Mouse (Mus musculus): Measurements from ENCODE around the gene Tmppe.

Tmppe gene

DNA sequence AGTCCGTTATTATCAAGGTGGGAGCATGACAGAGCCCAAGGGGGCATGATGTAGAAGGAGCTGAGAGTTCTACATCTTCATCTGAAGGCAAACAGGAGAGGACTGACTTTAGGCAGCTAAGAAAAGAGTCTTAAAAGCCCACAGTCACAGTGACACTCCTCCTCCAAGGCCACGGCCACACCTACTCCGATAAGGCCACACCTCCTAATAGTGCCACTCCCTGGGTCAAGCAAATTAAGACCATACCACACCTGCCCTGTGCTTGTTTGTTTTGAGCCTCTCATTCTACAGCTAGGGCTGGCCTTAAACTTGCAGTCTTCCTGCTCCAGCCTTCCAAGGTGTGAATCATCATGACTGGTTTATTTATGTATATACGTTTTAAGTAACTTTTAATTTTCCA, 5.6 kb upstream of the Tmppe start:
- DNase-seq: no peak

DNA sequence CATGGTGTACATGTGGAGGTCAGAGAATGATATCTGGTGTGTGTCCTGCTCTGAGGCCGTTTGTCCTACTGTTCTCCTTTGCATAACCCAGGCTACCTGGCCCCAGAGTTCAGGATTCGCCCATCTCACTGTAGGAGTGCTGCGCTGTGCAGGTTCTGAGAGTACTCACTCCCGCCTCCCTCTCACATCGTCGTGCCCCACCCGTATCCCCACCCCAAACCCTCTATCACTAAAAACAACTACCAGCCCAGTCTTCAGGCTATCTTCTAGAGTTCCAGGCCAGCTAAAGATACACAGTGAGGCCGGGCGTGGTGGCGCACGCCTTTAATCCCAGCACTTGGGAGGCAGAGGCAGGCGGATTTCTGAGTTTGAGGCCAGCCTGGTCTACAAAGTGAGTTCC, 1.2 kb upstream of the Tmppe start:
- no peak for DNase-seq

DNA sequence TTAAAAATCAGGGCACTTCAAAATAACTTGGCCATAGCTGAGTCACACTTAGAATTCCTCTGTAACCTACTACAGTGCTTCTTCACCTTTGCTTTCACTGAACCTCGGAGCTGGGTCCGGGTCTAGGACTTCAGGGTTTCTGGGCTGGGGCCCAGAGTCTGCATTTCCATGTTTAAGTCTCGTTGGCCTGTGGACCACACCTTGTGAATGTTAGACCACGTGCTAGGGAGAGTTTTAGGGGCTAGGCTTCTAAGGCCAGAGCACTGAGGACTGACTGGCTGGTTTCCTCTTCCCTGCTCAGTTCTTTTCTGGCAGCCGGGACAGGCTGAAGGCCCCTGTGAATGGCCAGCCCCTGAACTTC, 337 bp upstream of the Tmppe start:
- DNase-seq: no peak

DNA sequence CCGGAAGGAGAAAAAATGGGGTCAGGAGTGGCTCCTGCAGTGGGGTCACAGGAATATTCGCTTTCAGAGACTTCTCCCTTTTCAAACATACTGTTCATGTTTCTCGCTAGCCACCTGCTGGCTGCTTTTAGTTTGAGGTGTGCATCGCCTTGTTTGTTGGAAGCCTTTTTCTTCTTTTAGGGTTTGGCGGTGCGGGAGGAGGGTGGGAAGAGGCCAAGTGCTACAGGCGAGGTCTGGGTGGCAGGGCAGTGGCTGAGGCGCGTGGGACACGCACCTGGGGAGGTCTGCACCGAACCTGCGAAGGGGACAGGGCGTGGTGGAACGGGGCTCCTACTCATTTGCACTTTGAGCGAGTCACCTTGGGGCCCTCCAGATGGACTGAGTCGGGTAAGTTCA, 778 bp downstream of the Tmppe start:
- DNase-seq: peak; percentile 38 to 41

DNA sequence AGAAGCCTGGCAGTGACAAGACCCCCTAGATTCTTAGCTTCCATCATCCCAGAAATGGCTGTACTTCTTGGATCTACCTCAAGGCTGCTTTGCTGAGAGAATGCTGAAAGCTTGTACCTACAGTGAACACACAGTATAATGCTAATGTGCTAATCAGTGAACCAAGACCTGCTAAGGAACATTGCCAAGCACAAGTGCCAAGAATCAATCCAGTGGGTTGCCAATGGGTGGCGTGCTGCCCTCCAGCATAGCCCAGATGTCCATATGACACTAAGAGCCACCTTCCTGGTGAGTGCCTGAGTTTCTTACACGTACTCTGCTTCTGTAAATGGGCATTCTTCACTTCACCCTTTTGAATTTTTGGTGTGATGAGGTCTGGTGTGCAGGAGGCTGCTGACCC, 6.8 kb downstream of the Tmppe start:
- peak; percentile 62 to 63 for DNase-seq

DNA sequence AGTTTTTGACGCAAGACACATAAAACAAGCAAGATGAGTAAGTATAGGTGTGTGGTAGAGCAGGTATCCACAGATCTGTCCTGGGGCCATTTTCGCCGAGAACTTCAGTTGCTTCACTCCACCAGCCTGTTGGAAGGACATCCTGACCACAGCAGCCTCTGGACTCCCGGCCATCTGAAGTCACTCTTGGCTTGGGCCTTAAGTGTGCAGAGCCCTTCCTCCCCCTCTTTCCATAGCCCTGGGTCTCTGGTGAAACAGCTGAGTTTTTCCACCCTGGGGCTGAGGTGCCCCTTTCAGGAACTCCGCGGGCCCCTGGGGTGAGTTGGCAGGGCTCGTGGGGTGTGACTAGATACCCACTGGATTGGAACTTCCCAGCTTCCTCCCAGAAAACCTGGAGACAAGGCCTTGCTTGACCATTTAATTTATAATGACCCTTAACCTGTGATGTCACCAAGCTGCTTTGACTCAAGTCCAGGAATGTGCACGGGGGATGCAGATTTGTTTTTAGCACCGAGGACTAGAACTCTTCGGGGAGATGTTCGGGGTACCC, 9.5 kb downstream of the Tmppe start:
- peak in 1 of 2 experiments; percentile 20 for DNase-seq

DNA sequence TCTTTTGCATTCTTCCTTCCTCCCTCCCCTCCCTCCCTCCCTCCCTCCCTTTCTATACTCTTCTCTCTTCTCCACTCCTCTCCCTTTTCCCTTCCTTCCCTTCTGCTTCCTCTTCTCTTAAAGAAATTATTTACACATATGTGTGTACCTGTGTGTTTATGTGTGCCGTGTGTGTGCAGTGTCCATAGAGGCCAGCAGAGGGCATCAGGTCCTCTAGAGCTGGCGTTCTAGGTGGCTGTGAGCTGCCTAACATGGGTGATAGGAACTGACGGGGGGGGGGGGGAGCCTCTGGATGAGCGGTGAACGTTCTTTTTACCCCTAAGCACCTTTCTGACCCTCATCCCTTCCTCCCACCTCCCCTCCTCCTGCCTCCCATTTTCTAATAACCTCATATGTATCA, 10.4 kb downstream of the Tmppe start:
- no peak for DNase-seq

DNA sequence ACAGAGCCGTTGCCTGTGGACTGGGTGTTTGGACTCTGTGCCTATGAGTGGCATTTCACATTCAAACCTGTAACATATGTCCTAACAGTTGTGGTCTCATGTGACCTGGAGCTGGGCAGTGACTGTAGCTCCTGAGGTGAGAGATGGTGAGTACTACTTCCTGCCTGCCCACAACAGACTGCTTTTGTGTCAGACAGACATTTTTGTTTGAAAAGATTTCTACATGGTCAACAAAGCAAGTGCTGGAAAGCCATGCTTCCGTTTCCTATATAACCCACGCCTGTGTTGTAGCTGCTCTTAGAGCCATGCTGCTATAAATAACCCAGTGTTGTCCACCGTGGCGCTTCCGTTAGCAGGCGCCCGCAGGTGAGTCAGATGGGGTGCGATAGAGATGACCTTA, 11.5 kb downstream of the Tmppe start:
- no peak for DNase-seq

DNA sequence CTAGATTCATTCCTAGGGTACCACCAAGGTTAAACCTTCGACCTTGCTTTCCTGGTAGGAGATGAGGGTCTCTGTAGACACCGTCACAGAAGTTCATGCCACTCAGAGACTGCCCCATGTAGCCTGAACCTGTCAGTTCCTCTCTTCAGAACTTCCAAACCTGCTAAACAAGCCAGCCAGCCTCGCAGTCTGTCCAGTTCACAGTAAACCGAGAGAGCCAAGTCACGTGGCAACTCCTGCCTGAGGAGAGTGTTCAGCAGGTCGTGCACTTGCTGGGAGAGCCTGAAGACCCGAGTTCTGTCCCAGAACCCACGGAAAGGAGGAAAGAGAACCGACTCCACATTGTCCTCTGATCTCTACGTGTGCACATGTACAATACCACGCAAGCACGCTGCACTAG, 13.0 kb downstream of the Tmppe start:
- no peak for DNase-seq

DNA sequence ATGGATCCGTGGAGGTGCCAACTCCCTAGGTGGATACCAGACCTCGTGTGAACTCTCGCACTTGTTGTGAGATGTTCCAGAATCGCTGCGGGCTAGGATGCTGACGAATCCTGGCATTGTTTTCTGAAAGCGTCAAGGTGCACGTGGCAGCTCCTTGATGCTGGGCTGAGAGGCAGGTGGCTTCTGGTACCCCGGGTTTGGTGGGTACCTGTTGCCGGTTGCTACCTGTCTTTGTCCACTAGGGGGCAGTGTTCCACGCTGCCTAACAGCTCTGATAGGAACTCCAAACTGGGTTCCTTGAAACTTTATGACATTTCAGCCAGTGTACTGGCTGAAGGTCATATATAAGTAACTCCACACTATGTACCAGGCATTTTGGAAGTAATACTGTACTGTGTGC, 14.8 kb downstream of the Tmppe start:
- peak; percentile 70 to 75 for DNase-seq

DNA sequence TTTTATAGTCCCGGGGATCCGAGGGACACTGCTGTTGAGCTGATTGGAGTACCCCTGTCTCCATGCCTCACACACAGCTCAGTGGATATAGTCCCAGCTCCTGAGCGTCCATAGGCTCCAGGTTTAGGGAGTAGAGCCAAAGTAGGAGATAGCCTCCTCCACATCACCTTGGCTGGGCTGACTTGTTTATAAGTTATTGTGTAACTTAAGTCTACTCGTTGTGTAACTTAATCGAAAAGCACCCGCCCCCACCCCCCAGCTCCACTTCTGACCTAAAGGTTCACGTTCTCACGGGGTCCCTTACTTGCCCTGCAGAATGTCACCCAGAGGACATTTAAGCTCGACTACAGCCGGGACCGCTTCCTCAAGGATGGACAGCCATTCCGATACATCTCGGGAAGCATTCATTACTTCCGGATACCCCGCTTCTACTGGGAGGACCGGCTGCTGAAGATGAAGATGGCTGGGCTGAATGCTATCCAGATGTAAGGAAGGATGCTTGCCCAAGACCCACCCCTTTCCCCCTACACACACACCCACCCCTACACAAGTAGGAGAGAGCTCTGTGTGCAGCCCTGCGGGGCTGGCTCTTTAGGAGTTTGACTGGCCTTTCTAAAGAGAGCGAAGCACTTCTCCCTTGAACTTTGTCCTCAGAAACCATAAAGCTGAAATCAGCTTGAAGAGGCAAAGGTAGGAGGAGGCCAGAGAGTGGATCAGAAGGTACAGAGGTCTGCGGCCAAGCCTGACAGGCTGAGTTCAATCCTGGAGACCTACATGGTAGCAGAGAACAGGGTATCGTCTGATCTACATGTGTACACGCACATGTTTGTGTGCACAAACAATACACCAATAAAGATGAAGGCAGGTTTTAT, 16.0 kb downstream of the Tmppe start:
- no peak for DNase-seq

DNA sequence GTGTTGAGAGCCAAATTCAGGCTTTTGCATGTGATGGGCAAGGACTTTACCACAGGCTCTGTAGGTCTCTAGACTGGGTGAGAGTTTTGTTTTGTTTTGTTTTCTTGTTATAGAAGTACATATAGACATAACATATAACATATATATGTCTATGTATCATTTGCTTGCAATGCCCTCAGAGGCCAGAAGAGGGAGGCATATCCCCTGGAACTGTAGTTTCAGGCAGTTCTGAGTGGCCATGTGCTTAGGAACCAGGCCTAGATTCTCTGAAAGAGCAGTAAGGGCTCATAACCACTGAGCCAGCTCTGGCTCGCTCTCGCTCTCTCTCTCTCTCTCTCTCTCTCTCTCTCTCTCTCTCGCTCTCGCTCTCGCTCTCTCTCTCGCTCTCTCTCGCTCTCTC, 17.3 kb downstream of the Tmppe start:
- peak; percentile 29 to 58 for DNase-seq

DNA sequence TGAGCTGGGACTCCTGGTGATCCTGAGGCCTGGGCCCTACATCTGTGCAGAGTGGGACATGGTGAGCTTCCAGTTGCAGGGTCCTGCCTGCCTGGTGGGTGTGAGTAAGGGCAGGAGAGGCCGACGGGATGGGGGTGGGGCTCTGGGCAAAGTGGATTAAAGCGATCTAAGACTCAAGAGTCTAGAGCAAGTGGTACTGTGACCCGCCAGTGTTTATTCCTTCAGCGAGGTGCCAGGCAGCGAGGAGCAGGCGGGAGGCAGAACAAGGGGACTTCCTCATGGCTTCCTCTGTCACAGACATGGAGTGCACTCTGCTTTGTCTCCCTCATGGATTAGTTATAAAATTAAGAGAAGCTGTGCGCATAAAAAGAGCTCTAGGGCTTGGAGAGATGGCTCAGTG, 19.5 kb downstream of the Tmppe start:
- no peak for DNase-seq

DNA sequence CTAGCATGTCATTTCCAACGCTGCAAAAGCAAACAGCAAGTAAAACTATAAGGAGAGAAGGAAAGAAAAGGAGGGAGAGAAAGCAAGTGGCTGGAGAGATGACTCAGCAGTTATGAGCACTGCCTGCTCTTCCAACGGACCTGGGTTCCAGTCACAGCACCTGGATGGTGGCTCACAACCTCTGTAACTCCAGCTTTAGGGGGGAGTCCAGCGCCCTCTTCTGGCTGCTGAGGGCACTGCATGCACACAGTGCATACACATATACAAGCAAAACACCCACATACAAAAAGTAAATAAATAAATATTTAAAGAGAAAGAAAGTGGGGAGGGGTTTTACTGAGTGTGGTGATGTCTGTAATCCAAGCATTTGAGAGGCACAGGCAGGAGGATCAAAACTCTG, 20.1 kb downstream of the Tmppe start:
- DNase-seq: no peak

DNA sequence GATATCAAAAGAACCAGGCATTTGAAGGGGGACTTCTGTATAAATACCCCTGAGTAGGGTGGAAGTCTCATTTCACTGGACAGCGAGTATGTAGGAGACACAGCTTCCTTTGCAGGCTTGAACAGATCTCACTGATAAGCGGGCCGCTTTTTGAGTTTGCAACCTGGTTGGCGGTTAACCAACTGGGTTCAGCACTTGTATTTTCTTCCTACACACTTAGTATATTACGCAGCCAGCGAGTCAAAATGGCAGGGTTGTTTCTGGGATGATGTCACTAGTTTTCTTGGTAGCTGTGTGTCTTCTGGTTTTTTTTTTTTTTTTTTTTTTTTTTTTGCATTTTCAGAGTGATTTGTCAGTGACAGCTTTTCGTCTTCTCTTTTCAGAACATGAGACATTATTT, 20.9 kb downstream of the Tmppe start:
- no peak for DNase-seq

DNA sequence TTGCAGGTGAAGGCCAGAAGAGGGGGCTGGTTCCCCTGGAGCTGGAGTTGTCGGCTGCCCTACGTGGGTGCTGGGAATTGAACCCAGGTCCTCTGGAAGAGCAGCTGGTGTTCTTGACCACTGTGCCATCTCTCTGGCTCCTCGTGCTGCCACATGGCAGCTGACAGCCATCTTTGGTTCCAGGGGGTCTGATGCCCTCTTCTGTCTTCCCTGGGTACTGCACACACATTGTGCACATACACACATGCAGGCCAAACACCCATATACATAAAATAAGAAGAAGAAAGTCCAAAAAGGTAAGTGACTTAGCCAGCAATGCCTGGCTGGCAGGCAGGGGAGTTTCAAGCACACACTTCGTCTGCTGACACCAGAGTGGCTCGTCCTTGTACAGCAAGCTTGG, 24.7 kb downstream of the Tmppe start:
- DNase-seq: no peak

DNA sequence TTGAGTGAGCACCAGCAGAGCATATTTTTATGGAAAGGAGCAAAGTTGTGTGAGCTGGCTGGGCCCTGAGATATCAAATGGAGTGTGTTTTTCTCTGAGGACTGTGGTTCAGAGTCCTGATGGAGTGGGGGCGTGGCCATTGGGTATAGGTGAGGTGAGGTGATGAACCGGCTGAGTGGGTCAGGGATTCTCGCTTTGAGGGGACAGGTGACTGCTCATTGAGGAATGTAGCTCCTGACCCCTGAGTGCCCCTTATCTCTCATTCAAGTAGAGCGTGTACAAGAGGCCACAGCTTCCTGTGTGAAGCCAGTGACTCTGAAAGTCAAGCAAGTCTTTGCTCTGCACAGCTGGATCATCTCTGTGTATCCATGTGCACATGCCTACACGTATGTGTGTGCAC, 25.3 kb downstream of the Tmppe start:
- no peak for DNase-seq

DNA sequence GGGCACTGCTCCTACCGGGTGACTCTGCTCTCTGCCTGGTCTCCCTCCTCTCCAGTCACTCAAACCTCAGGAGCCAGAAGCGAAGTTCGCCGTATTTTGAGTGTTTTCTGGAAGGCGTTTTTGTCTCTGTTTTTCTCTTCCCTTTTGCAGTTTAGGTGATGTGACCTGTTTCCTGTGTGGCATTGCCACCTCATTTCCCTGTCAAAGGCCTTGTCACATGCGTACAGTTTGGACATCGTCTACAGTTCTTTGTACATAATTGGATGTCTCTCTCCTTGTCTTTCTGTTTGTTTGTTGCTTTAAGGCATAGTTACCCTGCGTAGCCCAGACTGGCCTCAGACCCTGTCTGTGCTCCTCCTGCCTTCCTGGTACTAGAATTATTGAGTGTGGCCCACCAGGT, 26.5 kb downstream of the Tmppe start:
- DNase-seq: no peak

DNA sequence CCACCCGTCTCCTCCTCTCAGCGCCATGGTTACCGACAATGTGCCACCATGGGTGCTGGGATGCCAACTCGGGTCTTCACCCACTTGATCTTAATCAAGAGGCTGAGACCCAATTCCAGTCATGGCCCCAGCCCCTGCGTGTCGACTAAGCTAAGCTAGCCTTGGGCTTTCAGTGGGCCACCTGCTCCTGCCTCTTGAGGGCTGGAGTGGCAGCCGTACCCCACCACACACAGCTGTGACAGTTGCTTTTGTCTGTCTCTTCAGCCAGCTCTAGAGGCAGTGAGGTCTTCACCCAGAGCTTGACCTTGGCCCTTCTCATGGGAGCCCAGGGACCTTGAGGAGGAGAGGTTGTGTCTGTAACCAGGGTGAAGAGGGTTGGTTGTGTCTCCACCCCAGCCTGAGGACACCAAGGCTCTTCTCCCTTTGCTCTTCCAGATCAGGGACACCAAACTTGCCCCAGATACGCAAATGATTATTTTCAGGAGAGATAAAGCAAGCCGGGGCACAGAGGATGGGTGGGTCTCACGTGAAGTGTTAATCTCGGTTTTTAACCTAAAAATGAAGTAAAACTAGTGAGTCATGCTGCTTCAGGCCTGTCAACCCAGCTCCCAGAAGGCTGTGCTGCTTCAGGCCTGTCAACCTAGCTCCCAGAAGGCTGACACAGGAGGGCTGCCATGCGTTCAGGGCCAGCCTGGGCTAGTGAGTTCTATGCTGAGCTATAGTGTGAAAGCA, 27.4 kb downstream of the Tmppe start:
- DNase-seq: no peak

DNA sequence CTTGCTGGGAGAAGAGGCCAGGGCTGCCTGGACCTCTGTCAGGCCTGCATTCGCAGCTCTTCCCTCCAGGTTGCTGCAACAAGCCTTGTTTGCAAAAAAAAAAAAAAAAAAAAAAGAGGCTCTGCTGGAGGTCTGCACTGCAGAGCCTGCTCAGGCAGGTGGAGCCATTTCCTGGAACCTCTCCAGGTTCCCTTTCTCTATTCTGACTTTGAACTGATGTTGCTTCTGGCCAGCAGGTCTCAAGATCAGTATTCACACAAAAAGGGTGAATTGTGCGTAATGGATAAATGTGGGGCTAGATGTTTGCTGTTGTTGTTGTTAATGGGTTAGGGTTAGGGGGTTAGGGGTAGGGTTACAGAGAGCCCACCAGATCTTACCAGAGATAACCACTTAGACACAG, 34.8 kb downstream of the Tmppe start:
- no peak for DNase-seq

DNA sequence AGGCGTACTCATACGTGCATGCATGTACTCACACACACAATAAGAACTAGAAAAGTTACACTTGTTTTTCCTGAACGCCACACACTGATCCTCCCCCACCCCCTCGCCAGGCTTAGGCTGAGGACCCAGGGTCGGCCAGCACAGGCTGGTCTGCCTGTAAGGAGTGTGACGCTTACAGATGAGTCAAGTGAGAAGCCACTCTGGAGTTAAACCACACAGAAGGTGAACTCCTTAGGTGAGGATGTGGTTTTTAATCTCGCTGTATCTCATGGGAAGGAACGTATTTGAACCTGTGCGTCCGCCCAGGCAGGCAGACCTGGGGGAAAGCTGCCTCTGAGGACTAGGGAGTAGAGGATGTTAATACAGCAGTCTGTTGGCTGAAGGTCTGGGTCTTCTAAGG, 39.6 kb downstream of the Tmppe start:
- no peak for DNase-seq

DNA sequence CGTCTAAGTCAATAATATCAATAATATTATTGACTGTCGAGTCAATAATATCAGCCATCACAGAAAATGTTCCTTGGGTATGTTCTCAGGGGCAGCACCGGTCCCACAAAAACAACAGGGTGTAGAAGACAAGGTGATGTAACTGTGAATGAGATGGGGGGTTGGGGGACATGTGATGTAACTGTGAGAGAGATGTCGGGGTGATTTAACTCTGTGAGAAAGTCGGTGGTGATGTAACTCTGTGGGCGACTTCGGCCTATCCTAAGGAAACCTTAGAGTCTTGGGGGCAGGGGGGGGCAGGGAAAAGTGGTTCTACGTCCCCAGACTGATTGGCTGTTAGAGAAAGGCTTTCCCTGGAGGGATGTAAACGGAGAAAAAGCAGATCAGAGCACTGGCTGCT, 41.3 kb downstream of the Tmppe start:
- no peak for DNase-seq

DNA sequence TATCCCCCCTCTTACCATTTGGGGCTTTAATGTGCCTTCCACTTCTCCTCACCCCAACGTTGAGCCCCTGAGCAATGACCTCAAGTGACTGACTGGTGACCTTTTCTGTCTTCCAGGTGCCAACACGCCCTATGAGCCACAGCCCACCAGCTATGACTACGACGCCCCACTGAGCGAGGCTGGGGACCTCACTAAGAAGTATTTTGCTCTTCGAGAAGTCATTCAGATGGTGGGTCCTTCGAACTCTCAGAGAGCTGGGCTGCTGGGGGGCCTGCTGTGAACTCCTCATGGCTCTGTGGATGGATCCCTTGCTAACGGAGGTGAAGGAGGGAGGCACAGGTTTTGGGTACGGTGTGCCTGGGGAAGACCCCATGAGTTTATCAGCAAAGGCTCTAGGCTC, 42.0 kb downstream of the Tmppe start:
- DNase-seq: no peak

DNA sequence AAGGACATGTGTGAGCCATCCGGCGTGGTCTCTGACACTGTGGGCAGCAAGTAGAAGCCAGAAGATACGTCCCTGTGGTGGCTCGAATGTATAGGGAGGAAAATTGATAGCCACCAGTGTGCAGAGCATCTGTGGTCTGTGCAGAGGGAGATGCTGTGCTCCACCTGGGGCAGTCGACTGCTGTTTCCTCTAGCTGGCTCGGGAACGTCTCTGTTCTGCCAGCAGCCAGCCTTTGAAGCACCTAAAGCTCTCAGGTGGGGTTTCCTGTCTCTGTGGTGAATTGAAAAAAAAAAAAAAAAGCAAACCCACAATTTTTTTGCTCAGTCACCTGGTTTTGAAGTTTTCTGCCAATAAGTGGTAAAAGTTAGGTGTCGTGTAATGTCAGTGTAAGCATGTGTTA, 42.4 kb downstream of the Tmppe start:
- no peak for DNase-seq

All from cerebellum, postnatal 14 days (tissue).